Mouse (Mus musculus): ENCODE measurements around the gene Tnfrsf19.

GRCm38 (mm10) chr14:61056962-61057361 lies 10.7 kb upstream of the Tnfrsf19 start:
- TF ChIP-seq GATA1 (IDR thresholded peaks at IDR 0.05; ENCODE audit: borderline replicate concordance, low read length) (no peak), CTCF (IDR thresholded peaks at IDR 0.05; ENCODE audit: low read depth, low read length) (no peak), TAL1 (conservative IDR thresholded peaks at IDR 0.05; ENCODE audit: low read depth, low read length) (no peak), GATA2 (IDR thresholded peaks at IDR 0.05; ENCODE audit: borderline replicate concordance, low read depth, low read length) (no peak), POLR2AphosphoS5 (IDR thresholded peaks at IDR 0.05; ENCODE audit: insufficient replicate concordance, low read depth, low read length) (no peak)

All from G1E (cell line).